Mouse (Mus musculus) forebrain, embryonic 16.5 days (tissue): ENCODE results near the gene Fgfr2. TPM values are rescaled to one million over a fixed set of nuclear protein-coding genes. Genes with fewer than 3 reads are reported as not detected.
A peak's percentile ranks its signal among the peaks of the same experiment; 100 is the strongest.

ENCODE experiments used
- ATAC-seq: fragments of 200-750 bp; cut with Nextera tagmentation; 2 replicates; pipeline ENCODE4 v1.8.0; 2017; ENCODE audit warnings: mild to moderate bottlenecking, moderate library complexity
- H3K27ac ChIP-seq: fragments of 300-500 bp; sonication (generic); 2 replicates; pipeline ENCODE4 v1.5.1; 2014; ENCODE audit warnings: low read length, control low read depth
- H3K27me3 ChIP-seq: fragments of 300-500 bp; sonication (generic); replicated peaks from 2 replicates; pipeline ENCODE4 v1.6.1; 2014; ENCODE audit warnings: low read length; ENCODE audit not compliant: control insufficient read depth, insufficient read depth
- H3K36me3 ChIP-seq: fragments of 300-500 bp; sonication (generic); 2 replicates; pipeline ENCODE4 v1.6.1; 2014; ENCODE audit not compliant: control insufficient read depth, insufficient read depth
- H3K4me1 ChIP-seq: fragments of 300-500 bp; sonication (generic); replicated peaks from 2 replicates; pipeline ENCODE4 v1.6.1; 2014; ENCODE audit warnings: low read length; ENCODE audit not compliant: control insufficient read depth, insufficient read depth
- H3K4me2 ChIP-seq: fragments of 300-500 bp; sonication (generic); 2 replicates; pipeline ENCODE4 v1.6.1; 2014; ENCODE audit warnings: mild to moderate bottlenecking, low read length, control low read depth
- H3K4me3 ChIP-seq: fragments of 300-500 bp; sonication (generic); replicated peaks from 2 replicates; pipeline ENCODE4 v1.5.1; 2014; ENCODE audit warnings: mild to moderate bottlenecking, low read length, control low read depth
- H3K9ac ChIP-seq: fragments of 300-500 bp; sonication (generic); replicated peaks from 2 replicates; pipeline ENCODE4 v1.6.1; 2014; ENCODE audit warnings: low read depth, low read length, control low read depth
- H3K9me3 ChIP-seq: fragments of 300-500 bp; sonication (generic); 2 replicates; pipeline ENCODE4 v1.6.1; 2016; ENCODE audit warnings: low read length; ENCODE audit not compliant: control insufficient read depth
- WGBS: fragments of 180-500 bp; shearing (Covaris S2); extraction: QIAGEN DNeasy Blood & Tissue Kit; methylation state at CpG from one replicate; pipeline ENCODE4 v1.1.7; 2014; 5-methylcytosine and 5-hydroxymethylcytosine counted together
- polyA plus RNA-seq: library from polyadenylated mRNA; unstranded; fragments of >200 nt; fragmentation: Nextera tagmentation; extraction: Ambion mirVana; gene quantifications from 2 replicates; pipeline ENCODE4 v1.2.1, GENCODE M21; 2015

Fgfr2 gene
- polyA plus RNA-seq, 1 experiment from 2014 or later = 39.2 TPM

GRCm38 (mm10) chr7:133094161-133094560 is 29.0 kb downstream of the Fgfr2 start:
- WGBS = 84% methylated on average over 3 of the region's 3 CpGs

GRCm38 (mm10) chr7:133093731-133094130 is 29.4 kb downstream of the Fgfr2 start:
- H3K27ac ChIP-seq = no peak overlapping the region
- no peak for ATAC-seq
- peaks cover 20% of the 10 kb centered on the region for H3K4me1 ChIP-seq
- H3K4me3 ChIP-seq = no peak overlapping the region
- no peaks in the 10 kb centered on the region for H3K27me3 ChIP-seq
- 77% methylated on average over 5 of the region's 5 CpGs for WGBS
- no peaks in the 10 kb centered on the region for H3K36me3 ChIP-seq
- no peak overlapping the region for H3K4me2 ChIP-seq
- H3K9me3 ChIP-seq = no peaks in the 10 kb centered on the region
- H3K9ac ChIP-seq = no peak overlapping the region

More at GRCm38 (mm10) chr7:133094161-133094560, 29.0 kb downstream of the Fgfr2 start:
- Histone ChIP-seq H3K27ac (no peak overlapping the region), H3K4me1 (peaks cover 19% of the 10 kb centered on the region), H3K4me3 (no peak overlapping the region), H3K9ac (no peak overlapping the region), H3K4me2 (no peak overlapping the region), H3K27me3 (no peaks in the 10 kb centered on the region), H3K9me3 (no peaks in the 10 kb centered on the region), H3K36me3 (no peaks in the 10 kb centered on the region)
- ATAC-seq = no peak

GRCm38 (mm10) chr7:133090641-133091040 is 32.5 kb downstream of the Fgfr2 start:
- Histone ChIP-seq H3K36me3 (no peaks in the 10 kb centered on the region), H3K4me2 (no peak overlapping the region), H3K27ac (no peak overlapping the region), H3K9ac (no peak overlapping the region), H3K4me1 (peaks cover 28% of the 10 kb centered on the region), H3K4me3 (no peak overlapping the region), H3K9me3 (no peaks in the 10 kb centered on the region), H3K27me3 (no peaks in the 10 kb centered on the region)
- ATAC-seq = no peak
- 86% methylated on average over 4 of the region's 4 CpGs for WGBS

- H3K4me2 ChIP-seq = no peak overlapping the region
- H3K4me1 ChIP-seq = peaks cover 30% of the 10 kb centered on the region
- H3K9me3 ChIP-seq = no peaks in the 10 kb centered on the region
- 38% methylated on average over 11 of the region's 11 CpGs for WGBS
- H3K9ac ChIP-seq = no peak overlapping the region
- H3K36me3 ChIP-seq = no peaks in the 10 kb centered on the region
- no peak overlapping the region for H3K27ac ChIP-seq
- H3K27me3 ChIP-seq = no peaks in the 10 kb centered on the region
- peak; percentile 27; the same call in 1 of the 2 replicates for ATAC-seq
- no peak overlapping the region for H3K4me3 ChIP-seq
Measured at GRCm38 (mm10) chr7:133089621-133090260, 33.4 kb downstream of the Fgfr2 start.

- Histone ChIP-seq H3K27ac (peak overlapping the region; percentile 69), H3K4me1 (peaks cover 33% of the 10 kb centered on the region), H3K9ac (peak overlapping the region; percentile 30), H3K4me3 (no peak overlapping the region), H3K36me3 (no peaks in the 10 kb centered on the region), H3K9me3 (no peaks in the 10 kb centered on the region), H3K27me3 (no peaks in the 10 kb centered on the region), H3K4me2 (peak overlapping the region; percentile 39)
- 11% methylated on average over 11 of the region's 11 CpGs for WGBS
- peak; percentile 74 for ATAC-seq
Measured at GRCm38 (mm10) chr7:133088830-133089261, 34.3 kb downstream of the Fgfr2 start.

- Histone ChIP-seq H3K9ac (no peak overlapping the region), H3K4me1 (peaks cover 33% of the 10 kb centered on the region), H3K27ac (peak overlapping the region; percentile 69), H3K4me2 (peak overlapping the region; percentile 39), H3K9me3 (no peaks in the 10 kb centered on the region), H3K36me3 (no peaks in the 10 kb centered on the region), H3K27me3 (no peaks in the 10 kb centered on the region), H3K4me3 (no peak overlapping the region)
- ATAC-seq = no peak
- WGBS = 52% methylated on average over 4 of the region's 4 CpGs
Measured at GRCm38 (mm10) chr7:133088411-133088810, 34.7 kb downstream of the Fgfr2 start.

GRCm38 (mm10) chr7:133085408-133085807 is 37.7 kb downstream of the Fgfr2 start:
- ATAC-seq = no peak
- Histone ChIP-seq H3K4me3 (no peak overlapping the region), H3K27ac (no peak overlapping the region), H3K36me3 (no peaks in the 10 kb centered on the region), H3K27me3 (no peaks in the 10 kb centered on the region), H3K9ac (no peak overlapping the region), H3K4me2 (no peak overlapping the region), H3K4me1 (peaks cover 35% of the 10 kb centered on the region), H3K9me3 (no peaks in the 10 kb centered on the region)
- WGBS = 78% methylated on average over 3 of the region's 3 CpGs

GRCm38 (mm10) chr7:133083936-133084614 is 39.1 kb downstream of the Fgfr2 start:
- WGBS = 85% methylated on average over 13 of the region's 13 CpGs
- ATAC-seq = no peak
- H3K9me3 ChIP-seq = no peaks in the 10 kb centered on the region
- H3K36me3 ChIP-seq = no peaks in the 10 kb centered on the region
- H3K4me2 ChIP-seq = no peak overlapping the region
- no peaks in the 10 kb centered on the region for H3K27me3 ChIP-seq
- H3K27ac ChIP-seq = no peak overlapping the region
- H3K4me1 ChIP-seq = peaks cover 22% of the 10 kb centered on the region
- H3K4me3 ChIP-seq = no peak overlapping the region
- H3K9ac ChIP-seq = no peak overlapping the region

- Histone ChIP-seq H3K4me2 (no peak overlapping the region), H3K27ac (no peak overlapping the region), H3K27me3 (no peaks in the 10 kb centered on the region), H3K9ac (no peak overlapping the region), H3K9me3 (no peaks in the 10 kb centered on the region), H3K4me1 (peaks cover 26% of the 10 kb centered on the region), H3K36me3 (no peaks in the 10 kb centered on the region), H3K4me3 (no peak overlapping the region)
- ATAC-seq = no peak
- 97% methylated on average over 1 of the region's 1 CpGs for whole genome bisulfite sequencing
Measured at GRCm38 (mm10) chr7:133078929-133079328, 44.2 kb downstream of the Fgfr2 start.
